Mouse (Mus musculus) MEL (cell line): ENCODE results near the gene Mgp. TPM values are rescaled to one million over a fixed set of nuclear protein-coding genes. Genes with fewer than 3 reads are reported as not detected.

Experiments
- DNase-seq: peaks from one replicate; pipeline ENCODE4 v3.0.0; 2011; ENCODE audit warnings: low read depth, low spot score
- H3K27ac ChIP-seq: 2 replicates; pipeline ENCODE4 v1.5.1; 2012; ENCODE audit warnings: low read depth, mild to moderate bottlenecking, control low read depth, low read length, moderate library complexity; ENCODE audit not compliant: control insufficient read depth
- H3K27me3 ChIP-seq, 2 experiments: fragments of 150-350 bp in 1 of 2; sonication (generic) in 1 of 2; 2 replicates each; pipeline ENCODE4 v1.6.1; 2012; ENCODE audit warnings: low read length in 2 of 2, mild to moderate bottlenecking in 2 of 2, improper control_type of control experiment in 1 of 2, moderate library complexity in 1 of 2; ENCODE audit not compliant: insufficient read depth in 2 of 2, control insufficient read depth in 1 of 2
- H3K36me3 ChIP-seq, 2 experiments: 2 replicates each; pipeline ENCODE4 v1.6.1; 2012 to 2014; ENCODE audit warnings: low read length in 2 of 2, improper control_type of control experiment in 1 of 2, inconsistent platforms in 1 of 2, mild to moderate bottlenecking in 1 of 2; ENCODE audit not compliant: insufficient read depth in 2 of 2, control insufficient read depth in 1 of 2
- H3K4me1 ChIP-seq, 2 experiments: fragments of 150-350 bp in 1 of 2; sonication (generic) in 1 of 2; 2 replicates each; pipeline ENCODE4 v1.6.1; 2012; ENCODE audit warnings: low read length in 2 of 2, improper control_type of control experiment in 1 of 2, mild to moderate bottlenecking in 1 of 2; ENCODE audit not compliant: insufficient read depth in 2 of 2, control insufficient read depth in 1 of 2
- H3K4me3 ChIP-seq, 2 experiments: fragments of 150-350 bp in 1 of 2; sonication (generic) in 1 of 2; 2 replicates each; pipeline ENCODE4 v1.5.1; 2012; ENCODE audit warnings: low read depth in 2 of 2, low read length in 2 of 2, mild to moderate bottlenecking in 2 of 2, moderate library complexity in 2 of 2, control low read depth in 1 of 2, improper control_type of control experiment in 1 of 2; ENCODE audit not compliant: control insufficient read depth in 1 of 2, insufficient read depth in 1 of 2
- H3K79me2 ChIP-seq: 2 replicates; pipeline ENCODE4 v1.6.1; 2012; ENCODE audit warnings: mild to moderate bottlenecking, low read length, moderate library complexity; ENCODE audit not compliant: control insufficient read depth, poor library complexity, insufficient read depth
- H3K9ac ChIP-seq: 2 replicates; pipeline ENCODE4 v1.6.1; 2012; ENCODE audit warnings: low read depth, mild to moderate bottlenecking, control low read depth, low read length, moderate library complexity; ENCODE audit not compliant: control insufficient read depth, poor library complexity, severe bottlenecking
- H3K9me3 ChIP-seq: fragments of 150-350 bp; sonication (generic); replicated peaks from 2 replicates; pipeline ENCODE4 v1.6.1; 2012; ENCODE audit warnings: mild to moderate bottlenecking, low read length, improper control_type of control experiment, moderate library complexity; ENCODE audit not compliant: insufficient read depth
- BHLHE40 ChIP-seq: IDR thresholded peaks from 2 replicates; pipeline ENCODE4 v1.6.1; 2012; ENCODE audit warnings: low read depth, mild to moderate bottlenecking, inconsistent platforms, low read length, improper control_type of control experiment, borderline replicate concordance
- CHD2 ChIP-seq: IDR thresholded peaks from 2 replicates; pipeline ENCODE4 v1.6.1; 2011; ENCODE audit warnings: low read length, improper control_type of control experiment
- EP300 ChIP-seq, 2 experiments: IDR thresholded peaks; 2 replicates each; pipeline ENCODE4 v1.6.1; 2011; ENCODE audit warnings: improper control_type of control experiment in 2 of 2, low read length in 2 of 2, low read depth in 1 of 2, mild to moderate bottlenecking in 1 of 2
- GABPA ChIP-seq: IDR thresholded peaks from 2 replicates; pipeline ENCODE4 v1.6.1; 2012; ENCODE audit warnings: low read depth, mild to moderate bottlenecking, inconsistent platforms, low read length, improper control_type of control experiment, moderate library complexity
- HCFC1 ChIP-seq: IDR thresholded peaks from 2 replicates; pipeline ENCODE4 v1.6.1; 2012; ENCODE audit warnings: low read depth, mild to moderate bottlenecking, inconsistent platforms, low read length, improper control_type of control experiment, moderate library complexity
- JUND ChIP-seq: IDR thresholded peaks from 2 replicates; pipeline ENCODE4 v1.6.1; 2011; ENCODE audit warnings: low read depth, mild to moderate bottlenecking, improper control_type of control experiment, low read length
- MAFK ChIP-seq: IDR thresholded peaks from 2 replicates; pipeline ENCODE4 v1.6.1; 2011; ENCODE audit warnings: low read depth, mild to moderate bottlenecking, low read length, improper control_type of control experiment, borderline replicate concordance
- MEF2A ChIP-seq: IDR thresholded peaks from 2 replicates; pipeline ENCODE4 v1.6.1; 2014; ENCODE audit warnings: low read depth, mild to moderate bottlenecking, inconsistent platforms, low read length, improper control_type of control experiment; ENCODE audit not compliant: poor library complexity, insufficient replicate concordance, severe bottlenecking; ENCODE audit errors: extremely low read depth
- MYB ChIP-seq: IDR thresholded peaks from 2 replicates; pipeline ENCODE4 v1.6.1; 2011; ENCODE audit warnings: mild to moderate bottlenecking, low read depth, low read length, improper control_type of control experiment
- POLR2AphosphoS2 ChIP-seq: IDR thresholded peaks from 2 replicates; pipeline ENCODE4 v1.6.1; 2011; ENCODE audit warnings: low read length, improper control_type of control experiment
- SIN3A ChIP-seq: IDR thresholded peaks from 2 replicates; pipeline ENCODE4 v1.6.1; 2012; ENCODE audit warnings: low read length, improper control_type of control experiment, inconsistent platforms
- TAL1 ChIP-seq: IDR thresholded peaks from 2 replicates; pipeline ENCODE4 v1.6.1; 2012; ENCODE audit warnings: mild to moderate bottlenecking, inconsistent platforms, low read length, moderate library complexity, mixed read lengths
- TCF12 ChIP-seq: IDR thresholded peaks from 2 replicates; pipeline ENCODE4 v1.6.1; 2014; ENCODE audit warnings: low read depth, mild to moderate bottlenecking, inconsistent platforms, low read length, improper control_type of control experiment, moderate library complexity
- UBTF ChIP-seq: IDR thresholded peaks from 2 replicates; pipeline ENCODE4 v1.6.1; 2012; ENCODE audit warnings: low read depth, mild to moderate bottlenecking, inconsistent platforms, low read length, improper control_type of control experiment, moderate library complexity, borderline replicate concordance; ENCODE audit not compliant: insufficient read depth
- ZNF384 ChIP-seq: IDR thresholded peaks from 2 replicates; pipeline ENCODE4 v1.6.1; 2012; ENCODE audit warnings: low read depth, mild to moderate bottlenecking, inconsistent platforms, low read length, improper control_type of control experiment
- polyA plus RNA-seq, 2 experiments: library from polyadenylated mRNA; stranded (reverse) in 1 of 2; unstranded in 1 of 2; fragments of >175 nt in 1 of 2; fragments of >200 nt in 1 of 2; gene quantifications; 2 replicates each; pipeline versions ENCODE4 v1.2.1 to v1.2.4; 2012; ENCODE audit warnings: low replicate concordance in 2 of 2, low read depth in 1 of 2; ENCODE audit not compliant: insufficient read length in 2 of 2, insufficient read depth in 1 of 2, missing spikeins in 1 of 2
- total RNA-seq: library from RNA; depleted of rRNA; stranded (reverse); fragments of 300-350 nt; gene quantifications from 2 replicates; pipeline ENCODE4 v1.2.3, GENCODE M21; 2012; rRNA removed

Gene Mgp
- total and polyA plus RNA-seq, 3 experiments: not detected

GRCm38 (mm10) chr6:136824987-136825386 lies 50.6 kb downstream of the Mgp start:
- peaks cover 11 to 21% of the 10 kb centered on the region in 2 experiments for H3K36me3 ChIP-seq
- DNase-seq: no peak
- H3K79me2 ChIP-seq: peaks cover 24% of the 10 kb centered on the region
- H3K27ac ChIP-seq: no peak overlapping the region
- no peak overlapping the region for H3K9ac ChIP-seq
- H3K27me3 ChIP-seq: no peaks in the 10 kb centered on the region
- peaks cover 3% of the 10 kb centered on the region in 2 experiments; a peak in 3 of 4 replicates for H3K4me1 ChIP-seq
- TF ChIP-seq HCFC1 (no peak), POLR2AphosphoS2 (no peak), BHLHE40 (no peak), EP300 (IDR thresholded peaks at IDR 0.05; ENCODE audit: low read depth in 1 of 2, low read length in 2 of 2) (no peak), SIN3A (no peak), MEF2A (no peak), GABPA (no peak), TCF12 (no peak), UBTF (no peak), MYB (no peak), CHD2 (no peak), TAL1 (no peak), JUND (no peak), ZNF384 (no peak), MAFK (no peak)
- H3K9me3 ChIP-seq: no peaks in the 10 kb centered on the region
- H3K4me3 ChIP-seq: no peak overlapping the region

Other genes with a start within 250 kb of the Mgp start
- gene Plbd1, start 213.9 kb downstream of the Mgp start, total RNA-seq: not detected in 2 replicates
- gene Plbd1, start 213.9 kb downstream of the Mgp start, polyA plus RNA-seq: not detected
- gene Gucy2c, start 94.1 kb downstream of the Mgp start, total RNA-seq: not detected in 2 replicates
- not detected for gene Gucy2c, start 94.1 kb downstream of the Mgp start, polyA plus RNA-seq
- 306 and 416 TPM in 2 replicates for gene Hist4h4, start 71.4 kb downstream of the Mgp start, total RNA-seq
- 1 to 10 TPM in 1 of 2 experiments, not detected in 1; 1.1 TPM for gene Hist4h4, start 71.4 kb downstream of the Mgp start, polyA plus RNA-seq
- 111 and 142 TPM in 2 replicates for gene H2afj, start 67.6 kb downstream of the Mgp start, total RNA-seq
- 100 to 1,000 TPM in 1 of 2 experiments, not detected in 1; 176 TPM for gene H2afj, start 67.6 kb downstream of the Mgp start, polyA plus RNA-seq
- 0.26 and 0.27 TPM in 2 replicates for gene BC049715, start 48.2 kb downstream of the Mgp start, total RNA-seq
- 1 to 10 TPM in 1 of 2 experiments, not detected in 1; 1.2 TPM for gene BC049715, start 48.2 kb downstream of the Mgp start, polyA plus RNA-seq
- 43.5 and 58.0 TPM in 2 replicates for gene Wbp11, start 47.6 kb downstream of the Mgp start, total RNA-seq
- 100 to 1,000 TPM; 294 to 411 TPM for gene Wbp11, start 47.6 kb downstream of the Mgp start, polyA plus RNA-seq
- not detected in 2 replicates for gene Smco3, start 40.4 kb downstream of the Mgp start, total RNA-seq
- not detected for gene Smco3, start 40.4 kb downstream of the Mgp start, polyA plus RNA-seq
- 0.13 and 0.50 TPM in 2 replicates for gene Art4, start 18.1 kb downstream of the Mgp start, total RNA-seq
- gene Art4, start 18.1 kb downstream of the Mgp start, polyA plus RNA-seq: under 1 TPM in 1 of 2 experiments, not detected in 1; 0.60 TPM
- not detected in 2 replicates for gene Erp27, start 46.4 kb upstream of the Mgp start, total RNA-seq
- gene Erp27, start 46.4 kb upstream of the Mgp start, polyA plus RNA-seq: under 1 TPM in 1 of 2 experiments, not detected in 1; 0.39 TPM
- gene Pde6h, start 48.0 kb upstream of the Mgp start, total RNA-seq: not detected in 2 replicates
- under 1 TPM in 1 of 2 experiments, not detected in 1; 0.08 TPM for gene Pde6h, start 48.0 kb upstream of the Mgp start, polyA plus RNA-seq
- 102 and 144 TPM in 2 replicates for gene Arhgdib, start 66.1 kb upstream of the Mgp start, total RNA-seq
- 100 to 1,000 TPM; 346 to 408 TPM for gene Arhgdib, start 66.1 kb upstream of the Mgp start, polyA plus RNA-seq